Mouse (Mus musculus) ES-Bruce4 (cell line): ENCODE measurements around the gene Olfr665. TPM values are rescaled to one million over a fixed set of nuclear protein-coding genes. Genes with fewer than 3 reads are reported as not detected.

ENCODE experiments used
- H3K27ac ChIP-seq: 2 replicates; pipeline ENCODE4 v1.5.1; 2012; ENCODE audit warnings: low read length, inconsistent platforms; ENCODE audit not compliant: insufficient read depth
- H3K27me3 ChIP-seq: 2 replicates; pipeline ENCODE4 v1.6.1; 2012; ENCODE audit warnings: mild to moderate bottlenecking, low read length, inconsistent platforms; ENCODE audit not compliant: control insufficient read depth, poor library complexity, insufficient read depth, severe bottlenecking
- H3K36me3 ChIP-seq: 2 replicates; pipeline ENCODE4 v1.6.1; 2012; ENCODE audit warnings: inconsistent platforms, mild to moderate bottlenecking, low read length, moderate library complexity; ENCODE audit not compliant: control insufficient read depth, poor library complexity, insufficient read depth, severe bottlenecking
- H3K4me1 ChIP-seq: one replicate; pipeline ENCODE4 v1.8.1; 2011; ENCODE audit warnings: low read length; ENCODE audit not compliant: control insufficient read depth, insufficient read depth
- H3K4me3 ChIP-seq: 2 replicates; pipeline ENCODE4 v1.5.1; 2011; ENCODE audit warnings: low read depth, mild to moderate bottlenecking, low read length
- H3K9ac ChIP-seq: 2 replicates; pipeline ENCODE4 v1.6.1; 2012; ENCODE audit warnings: low read depth, mild to moderate bottlenecking, inconsistent platforms; ENCODE audit not compliant: poor library complexity, severe bottlenecking
- H3K9me3 ChIP-seq: replicated peaks from 2 replicates; pipeline ENCODE4 v1.6.1; 2012; ENCODE audit warnings: mild to moderate bottlenecking, low read length, inconsistent platforms; ENCODE audit not compliant: control insufficient read depth, poor library complexity, insufficient read depth, severe bottlenecking
- CTCF ChIP-seq: IDR thresholded peaks from one replicate; pipeline ENCODE4 v1.8.1; 2011; ENCODE audit warnings: low read depth, low read length
- EP300 ChIP-seq: IDR thresholded peaks from 2 replicates; pipeline ENCODE4 v1.6.1; 2011; ENCODE audit warnings: low read depth, low read length; ENCODE audit not compliant: insufficient read depth
- POLR2A ChIP-seq: IDR thresholded peaks from one replicate; pipeline ENCODE4 v1.8.1; 2011; ENCODE audit warnings: low read length; ENCODE audit not compliant: insufficient read depth
- polyA plus RNA-seq: library from polyadenylated mRNA; stranded (reverse); fragments of >200 nt; gene quantifications from 2 replicates; pipeline ENCODE4 v1.2.4, GENCODE M21; 2011; ENCODE audit warnings: low read depth; ENCODE audit not compliant: missing spikeins, insufficient read depth, insufficient read length

The Olfr665 gene
- polyA plus RNA-seq, 1 experiment: not detected

DNA sequence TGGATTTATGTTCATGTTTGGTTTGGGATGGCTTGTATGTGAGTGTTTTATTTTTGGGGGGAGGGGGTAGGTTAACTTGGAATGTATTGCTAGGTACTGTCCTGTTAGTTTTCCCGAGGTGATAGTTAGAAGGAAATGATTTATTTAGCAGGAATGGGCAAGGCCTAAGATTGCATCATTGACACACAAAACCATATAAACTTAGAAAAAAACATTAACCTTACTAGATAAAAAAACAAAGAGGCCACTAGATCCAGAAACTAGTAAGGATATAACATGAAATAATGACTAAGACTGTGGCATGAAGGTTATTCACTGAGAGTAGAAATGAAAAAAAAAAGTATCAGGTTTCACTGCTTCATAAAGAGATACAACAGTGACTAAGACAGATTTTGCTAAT, 20.1 kb upstream of the Olfr665 start:
- H3K9ac ChIP-seq: no peak overlapping the region
- H3K4me1 ChIP-seq: no peaks in the 10 kb centered on the region
- no peaks in the 10 kb centered on the region for H3K27me3 ChIP-seq
- TF ChIP-seq POLR2A (no peak), EP300 (no peak), CTCF (no peak)
- no peaks in the 10 kb centered on the region for H3K9me3 ChIP-seq
- no peak overlapping the region for H3K27ac ChIP-seq
- no peak overlapping the region for H3K4me3 ChIP-seq
- no peaks in the 10 kb centered on the region for H3K36me3 ChIP-seq

GRCm38 (mm10) chr7:104861381-104861780, 16.4 kb upstream of the Olfr665 start:
- Histone ChIP-seq H3K27me3 (no peaks in the 10 kb centered on the region), H3K9ac (no peak overlapping the region), H3K9me3 (no peaks in the 10 kb centered on the region), H3K27ac (no peak overlapping the region), H3K36me3 (no peaks in the 10 kb centered on the region), H3K4me3 (no peak overlapping the region), H3K4me1 (no peaks in the 10 kb centered on the region)
- TF ChIP-seq CTCF (no peak), EP300 (no peak), POLR2A (no peak)

GRCm38 (mm10) chr7:104895852-104896251, 18.0 kb downstream of the Olfr665 start, which contains the start of gene Olfr666:
TSS of gene Olfr666 (minus strand) at chr7:104895952.
- Histone ChIP-seq H3K4me3 (no peak within 1 kb of the TSS), H3K9ac (no peak within 1 kb of the TSS), H3K36me3 (no peaks in the 10 kb centered on the region), H3K27me3 (no peaks in the 10 kb centered on the region), H3K9me3 (no peaks in the 10 kb centered on the region), H3K4me1 (no peaks in the 10 kb centered on the region), H3K27ac (no peak within 1 kb of the TSS)
- no peak for TF ChIP-seq POLR2A
- TF ChIP-seq EP300: no peak
- no peak for TF ChIP-seq CTCF

DNA sequence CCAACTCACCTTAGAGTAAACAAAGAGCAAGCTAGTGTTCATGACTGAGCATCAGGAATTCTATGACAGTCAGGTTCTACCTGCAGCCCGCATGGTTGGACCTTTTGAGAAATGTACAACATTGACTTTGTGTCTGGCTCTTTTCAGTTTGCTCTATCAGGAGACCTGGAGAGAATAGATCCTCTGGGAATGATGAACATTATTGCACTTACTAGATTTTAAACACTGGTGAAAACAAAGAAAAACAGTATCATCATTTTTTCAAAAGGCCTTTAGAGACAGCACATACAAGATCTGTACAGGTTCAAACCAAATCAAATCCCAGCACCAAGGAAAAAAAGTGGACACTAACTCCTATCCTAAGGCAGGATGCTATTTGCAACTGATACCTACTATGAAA, 43.6 kb downstream of the Olfr665 start, which contains the start of gene Olfr667:
Gene Olfr667 (minus strand): TSS at position 101 of the 400 bp plus-strand sequence.
- Histone ChIP-seq H3K4me3 (no peak within 1 kb of the TSS), H3K9me3 (no peaks in the 10 kb centered on the region), H3K27ac (no peak within 1 kb of the TSS), H3K36me3 (no peaks in the 10 kb centered on the region), H3K9ac (no peak within 1 kb of the TSS), H3K27me3 (no peaks in the 10 kb centered on the region), H3K4me1 (no peaks in the 10 kb centered on the region)
- TF ChIP-seq CTCF (no peak), POLR2A (no peak), EP300 (no peak)

- no peak within 1 kb of the TSS for H3K27ac ChIP-seq
- H3K4me3 ChIP-seq: no peak within 1 kb of the TSS
- H3K9ac ChIP-seq: no peak within 1 kb of the TSS
- H3K36me3 ChIP-seq: no peaks in the 10 kb centered on the region
- no peak for TF ChIP-seq CTCF
- TF ChIP-seq POLR2A: no peak
- no peak for TF ChIP-seq EP300
- no peaks in the 10 kb centered on the region for H3K4me1 ChIP-seq
- no peaks in the 10 kb centered on the region for H3K9me3 ChIP-seq
- H3K27me3 ChIP-seq: no peaks in the 10 kb centered on the region
Observed at GRCm38 (mm10) chr7:104927957-104928356, 50.1 kb downstream of the Olfr665 start, which contains the start of gene Olfr668. TSS of gene Olfr668 (minus strand) at chr7:104928057.

Other genes with a start within 250 kb of the Olfr665 start
- gene Olfr658, start 230.7 kb upstream of the Olfr665 start, polyA plus RNA-seq: not detected in 2 replicates
- gene Olfr659, start 211.3 kb upstream of the Olfr665 start, polyA plus RNA-seq: not detected in 2 replicates
- not detected in 2 replicates for gene Olfr661, start 191.5 kb upstream of the Olfr665 start, polyA plus RNA-seq
- not detected in 2 replicates for gene Usp17le, start 100.6 kb upstream of the Olfr665 start, polyA plus RNA-seq
- gene Usp17lb, start 35.4 kb upstream of the Olfr665 start, polyA plus RNA-seq: not detected in 2 replicates
- gene Usp17la, start 21.0 kb upstream of the Olfr665 start, polyA plus RNA-seq: 0.29 TPM in 1 of 2 replicates, not detected in the other
- not detected in 2 replicates for gene Olfr666, start 17.9 kb downstream of the Olfr665 start, polyA plus RNA-seq
- gene Olfr667, start 43.5 kb downstream of the Olfr665 start, polyA plus RNA-seq: not detected in 2 replicates
- gene Olfr668, start 50.0 kb downstream of the Olfr665 start, polyA plus RNA-seq: not detected in 2 replicates
- gene Olfr669, start 56.2 kb downstream of the Olfr665 start, polyA plus RNA-seq: not detected in 2 replicates
- not detected in 2 replicates for gene Olfr670, start 84.6 kb downstream of the Olfr665 start, polyA plus RNA-seq
- not detected in 2 replicates for gene Olfr671, start 101.1 kb downstream of the Olfr665 start, polyA plus RNA-seq
- not detected in 2 replicates for gene Olfr672, start 124.0 kb downstream of the Olfr665 start, polyA plus RNA-seq
- gene Olfr675, start 150.4 kb downstream of the Olfr665 start, polyA plus RNA-seq: not detected in 2 replicates
- not detected in 2 replicates for gene Olfr676, start 154.7 kb downstream of the Olfr665 start, polyA plus RNA-seq
- gene Olfr677, start 173.3 kb downstream of the Olfr665 start, polyA plus RNA-seq: not detected in 2 replicates
- gene Olfr678, start 186.4 kb downstream of the Olfr665 start, polyA plus RNA-seq: not detected in 2 replicates
- gene Olfr679, start 203.2 kb downstream of the Olfr665 start, polyA plus RNA-seq: not detected in 2 replicates
- not detected in 2 replicates for gene Olfr680-ps1, start 214.8 kb downstream of the Olfr665 start, polyA plus RNA-seq
- not detected in 2 replicates for gene Olfr681, start 238.8 kb downstream of the Olfr665 start, polyA plus RNA-seq